Mouse (Mus musculus): Measurements from ENCODE around the gene Polr2i. TPM values are rescaled to one million over a fixed set of nuclear protein-coding genes. Genes with fewer than 3 reads are reported as not detected.
A peak's percentile ranks its signal among the peaks of the same experiment; 100 is the strongest.
"Not testable (repeated sequence)": the region's sequence is repeated elsewhere in the genome, so short reads cannot be mapped to it uniquely, and the experiment has no call there.

The Polr2i gene
- 120 and 126 TPM in 2 replicates for polyA plus RNA-seq (2014; fragmentation: Nextera tagmentation; extraction: Ambion mirVana)

DNA sequence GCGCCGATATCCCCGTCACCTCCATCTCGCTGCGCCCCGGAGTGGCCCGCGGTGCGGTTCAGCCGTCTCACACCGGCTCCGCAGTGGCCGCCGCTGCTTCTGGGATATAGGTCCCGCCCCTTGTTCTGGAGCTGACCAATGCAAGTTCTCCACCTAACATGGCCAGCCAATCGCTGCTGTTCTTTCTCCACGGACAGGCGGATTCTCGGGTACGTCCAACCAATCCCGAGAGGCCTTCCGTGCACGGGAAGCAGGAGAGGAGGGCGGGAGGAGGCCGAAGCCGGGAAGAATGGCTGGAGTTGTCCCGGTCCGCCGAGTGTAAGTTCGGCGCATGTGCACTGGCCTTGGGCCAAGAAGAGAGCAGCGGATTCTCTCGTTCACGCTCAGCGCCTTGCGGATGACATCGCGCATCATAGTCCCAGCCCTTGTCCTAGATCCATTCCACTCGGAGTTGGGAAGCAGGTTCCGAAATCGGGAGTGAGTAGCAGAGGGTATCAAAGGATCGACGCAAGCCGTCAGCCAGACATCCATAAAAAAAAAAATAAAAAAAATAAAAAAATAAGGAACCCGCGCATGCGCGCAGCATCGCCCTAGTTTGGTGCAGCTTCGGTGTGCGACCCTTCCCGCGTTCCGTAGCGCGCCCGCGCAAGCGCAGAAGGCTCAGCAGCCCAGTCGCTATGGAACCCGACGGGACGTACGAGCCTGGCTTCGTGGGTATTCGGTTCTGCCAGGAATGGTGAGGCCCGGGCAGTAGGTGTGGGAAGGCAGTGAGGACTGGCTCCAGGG lies at the start of gene Polr2i, which contains the start of gene Tbcb:
TSS of gene Polr2i (plus strand) at position 280 of the 786 bp plus-strand sequence.
TSS of gene Tbcb (minus strand) at position 604 of the 786 bp plus-strand sequence.
- Histone ChIP-seq H3K36me3 (ENCODE audit: control insufficient read depth, insufficient read depth, low read length) (peaks cover 4% of the 10 kb centered on the region; the same call in 1 of the 2 replicates), H3K27me3 (ENCODE audit: control insufficient read depth, insufficient read depth, low read length) (no peaks in the 10 kb centered on the region), H3K4me3 (ENCODE audit: low read depth, low read length) (peak within 1 kb of the TSS; percentile 85), H3K9me3 (replicated peaks; ENCODE audit: control insufficient read depth, low read length) (no peaks in the 10 kb centered on the region), H3K27ac (ENCODE audit: low read depth, low read length) (peak within 1 kb of the TSS; percentile 86), H3K9ac (ENCODE audit: low read depth, low read length) (peak within 1 kb of the TSS; percentile 86), H3K4me2 (peak within 1 kb of the TSS; percentile 80), H3K4me1 (ENCODE audit: control insufficient read depth, insufficient read depth, low read length) (peaks cover 6% of the 10 kb centered on the region; the same call in 1 of the 2 replicates)
- ATAC-seq (replicated peaks; ENCODE audit: insufficient number of reproducible peaks, low FRiP score, low TSS enrichment): peak; percentile 92
- WGBS (ENCODE audit: insufficient replicate concordance): under 1% methylated on average over 67 of the region's 67 CpGs

- H3K9me3 ChIP-seq (replicated peaks; ENCODE audit: control insufficient read depth, low read length); H3K9ac ChIP-seq (ENCODE audit: low read depth, low read length); H3K4me2 ChIP-seq; H3K27ac ChIP-seq (ENCODE audit: low read depth, low read length); H3K4me3 ChIP-seq (ENCODE audit: low read depth, low read length); H3K27me3 ChIP-seq (ENCODE audit: control insufficient read depth, insufficient read depth, low read length); ATAC-seq (replicated peaks; ENCODE audit: insufficient number of reproducible peaks, low FRiP score, low TSS enrichment): not testable (repeated sequence)
- 66% methylated on average over 6 of the region's 7 CpGs for WGBS (ENCODE audit: insufficient replicate concordance)
- peaks cover 22% of the 10 kb centered on the region for H3K36me3 ChIP-seq (ENCODE audit: control insufficient read depth, insufficient read depth, low read length)
- H3K4me1 ChIP-seq (ENCODE audit: control insufficient read depth, insufficient read depth, low read length): 0 out of 2 replicates have a peak, but pooled peaks cover 15% of the 10 kb centered on the region
Measured at GRCm38 (mm10) chr7:30183189-30183588, 48.6 kb upstream of the Polr2i start.

DNA sequence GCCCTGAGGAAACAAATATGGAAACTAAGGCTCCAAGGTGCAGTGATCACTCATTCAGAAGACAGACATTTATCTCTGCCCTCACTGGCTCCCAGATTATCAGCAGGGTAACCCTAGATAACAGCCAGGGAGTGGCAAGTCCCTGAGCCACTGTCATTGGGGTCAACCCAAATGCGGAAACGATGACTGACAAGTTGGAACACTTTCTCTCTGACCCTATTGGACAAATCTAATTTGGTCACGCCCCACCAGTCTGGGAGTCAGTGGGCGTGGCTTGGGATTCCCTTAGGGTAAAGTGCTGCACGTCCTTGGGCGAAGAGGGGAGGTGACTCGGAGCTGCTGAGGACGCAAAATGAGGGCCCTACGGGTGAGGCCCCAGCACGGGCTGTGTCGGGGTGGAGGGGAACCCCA lies 47.9 kb upstream of the Polr2i start, which contains the start of gene Cox7a1:
TSS of gene Cox7a1 (plus strand) at position 266 of the 411 bp plus-strand sequence.
- Histone ChIP-seq H3K9me3 (replicated peaks; ENCODE audit: control insufficient read depth, low read length) (no peaks in the 10 kb centered on the region), H3K36me3 (ENCODE audit: control insufficient read depth, insufficient read depth, low read length) (peaks cover 24% of the 10 kb centered on the region), H3K4me3 (ENCODE audit: low read depth, low read length) (peak within 1 kb of the TSS; percentile 36), H3K27ac (ENCODE audit: low read depth, low read length) (peak within 1 kb of the TSS; percentile 23), H3K4me2 (peak within 1 kb of the TSS; percentile 64), H3K9ac (ENCODE audit: low read depth, low read length) (peak within 1 kb of the TSS; percentile 73), H3K27me3 (ENCODE audit: control insufficient read depth, insufficient read depth, low read length) (no peaks in the 10 kb centered on the region), H3K4me1 (ENCODE audit: control insufficient read depth, insufficient read depth, low read length) (0 out of 2 replicates have a peak, but pooled peaks cover 15% of the 10 kb centered on the region)
- ATAC-seq (replicated peaks; ENCODE audit: insufficient number of reproducible peaks, low FRiP score, low TSS enrichment): peak; percentile 72
- WGBS (ENCODE audit: insufficient replicate concordance): under 1% methylated on average over 11 of the region's 11 CpGs

GRCm38 (mm10) chr7:30184641-30185348 lies 47.0 kb upstream of the Polr2i start:
- H3K27ac ChIP-seq (ENCODE audit: low read depth, low read length): no peak overlapping the region
- H3K9ac ChIP-seq (ENCODE audit: low read depth, low read length): peak overlapping the region; percentile 73; the same call in 1 of the 2 replicates
- WGBS (ENCODE audit: insufficient replicate concordance): 61% methylated on average over 13 of the region's 13 CpGs
- 0 out of 2 replicates have a peak, but pooled peaks cover 15% of the 10 kb centered on the region for H3K4me1 ChIP-seq (ENCODE audit: control insufficient read depth, insufficient read depth, low read length)
- no peak for ATAC-seq (replicated peaks; ENCODE audit: insufficient number of reproducible peaks, low FRiP score, low TSS enrichment)
- H3K36me3 ChIP-seq (ENCODE audit: control insufficient read depth, insufficient read depth, low read length): peaks cover 28% of the 10 kb centered on the region
- no peaks in the 10 kb centered on the region for H3K27me3 ChIP-seq (ENCODE audit: control insufficient read depth, insufficient read depth, low read length)
- no peaks in the 10 kb centered on the region for H3K9me3 ChIP-seq (replicated peaks; ENCODE audit: control insufficient read depth, low read length)
- H3K4me3 ChIP-seq (ENCODE audit: low read depth, low read length): peak overlapping the region; percentile 36
- peak overlapping the region; percentile 64 for H3K4me2 ChIP-seq

GRCm38 (mm10) chr7:30188344-30189115 lies 43.2 kb upstream of the Polr2i start:
- Histone ChIP-seq H3K27ac (ENCODE audit: low read depth, low read length) (no peak overlapping the region), H3K4me3 (ENCODE audit: low read depth, low read length) (no peak overlapping the region), H3K4me2 (no peak overlapping the region), H3K4me1 (ENCODE audit: control insufficient read depth, insufficient read depth, low read length) (peaks cover 21% of the 10 kb centered on the region), H3K36me3 (ENCODE audit: control insufficient read depth, insufficient read depth, low read length) (peaks cover 41% of the 10 kb centered on the region), H3K9ac (ENCODE audit: low read depth, low read length) (no peak overlapping the region), H3K9me3 (replicated peaks; ENCODE audit: control insufficient read depth, low read length) (no peaks in the 10 kb centered on the region), H3K27me3 (ENCODE audit: control insufficient read depth, insufficient read depth, low read length) (no peaks in the 10 kb centered on the region)
- WGBS (ENCODE audit: insufficient replicate concordance): 78% methylated on average over 12 of the region's 12 CpGs
- ATAC-seq (replicated peaks; ENCODE audit: insufficient number of reproducible peaks, low FRiP score, low TSS enrichment): no peak

DNA sequence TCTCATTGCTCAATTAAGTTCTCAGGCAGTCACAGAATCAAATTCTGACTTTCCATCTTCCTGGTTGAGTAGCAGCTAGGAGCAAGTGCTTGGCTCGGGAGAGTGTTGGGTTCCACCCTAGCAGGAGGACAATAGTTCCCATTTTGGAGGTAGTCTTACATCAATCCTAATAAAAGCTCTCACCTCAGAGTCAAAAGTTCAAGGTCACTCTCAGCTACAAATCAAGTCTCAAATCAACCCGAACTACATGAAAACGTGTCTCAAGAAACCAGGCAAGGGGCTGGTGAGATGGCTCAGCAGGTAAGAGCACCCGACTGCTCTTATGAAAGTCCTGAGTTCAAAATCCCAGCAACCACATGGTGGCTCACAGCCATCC lies 42.6 kb upstream of the Polr2i start:
- no peak overlapping the region for H3K4me2 ChIP-seq
- peaks cover 41% of the 10 kb centered on the region for H3K36me3 ChIP-seq (ENCODE audit: control insufficient read depth, insufficient read depth, low read length)
- no peak for ATAC-seq (replicated peaks; ENCODE audit: insufficient number of reproducible peaks, low FRiP score, low TSS enrichment)
- no peak overlapping the region for H3K9ac ChIP-seq (ENCODE audit: low read depth, low read length)
- WGBS (ENCODE audit: insufficient replicate concordance): 80% methylated on average over 4 of the region's 4 CpGs
- H3K9me3 ChIP-seq (replicated peaks; ENCODE audit: control insufficient read depth, low read length): no peaks in the 10 kb centered on the region
- H3K27me3 ChIP-seq (ENCODE audit: control insufficient read depth, insufficient read depth, low read length): no peaks in the 10 kb centered on the region
- H3K4me3 ChIP-seq (ENCODE audit: low read depth, low read length): no peak overlapping the region
- peaks cover 18% of the 10 kb centered on the region for H3K4me1 ChIP-seq (ENCODE audit: control insufficient read depth, insufficient read depth, low read length)
- H3K27ac ChIP-seq (ENCODE audit: low read depth, low read length): no peak overlapping the region

GRCm38 (mm10) chr7:30192088-30192487 lies 39.7 kb upstream of the Polr2i start:
- ATAC-seq (replicated peaks; ENCODE audit: insufficient number of reproducible peaks, low FRiP score, low TSS enrichment): no peak
- Histone ChIP-seq H3K9ac (ENCODE audit: low read depth, low read length) (no peak overlapping the region), H3K4me1 (ENCODE audit: control insufficient read depth, insufficient read depth, low read length) (peaks cover 11% of the 10 kb centered on the region), H3K36me3 (ENCODE audit: control insufficient read depth, insufficient read depth, low read length) (peaks cover 32% of the 10 kb centered on the region), H3K4me2 (no peak overlapping the region), H3K27ac (ENCODE audit: low read depth, low read length) (no peak overlapping the region), H3K27me3 (ENCODE audit: control insufficient read depth, insufficient read depth, low read length) (no peaks in the 10 kb centered on the region), H3K4me3 (ENCODE audit: low read depth, low read length) (no peak overlapping the region), H3K9me3 (replicated peaks; ENCODE audit: control insufficient read depth, low read length) (no peaks in the 10 kb centered on the region)
- 85% methylated on average over 12 of the region's 12 CpGs for WGBS (ENCODE audit: insufficient replicate concordance)

- H3K4me3 ChIP-seq (ENCODE audit: low read depth, low read length): peak overlapping the region; percentile 85
- peak overlapping the region; percentile 73 for H3K4me2 ChIP-seq
- no peak for ATAC-seq (replicated peaks; ENCODE audit: insufficient number of reproducible peaks, low FRiP score, low TSS enrichment)
- no peaks in the 10 kb centered on the region for H3K27me3 ChIP-seq (ENCODE audit: control insufficient read depth, insufficient read depth, low read length)
- H3K27ac ChIP-seq (ENCODE audit: low read depth, low read length): no peak overlapping the region
- WGBS (ENCODE audit: insufficient replicate concordance): 25% methylated on average over 8 of the region's 9 CpGs
- no peaks in the 10 kb centered on the region for H3K9me3 ChIP-seq (replicated peaks; ENCODE audit: control insufficient read depth, low read length)
- H3K36me3 ChIP-seq (ENCODE audit: control insufficient read depth, insufficient read depth, low read length): peaks cover 25% of the 10 kb centered on the region
- H3K4me1 ChIP-seq (ENCODE audit: control insufficient read depth, insufficient read depth, low read length): peaks cover 13% of the 10 kb centered on the region
- H3K9ac ChIP-seq (ENCODE audit: low read depth, low read length): peak overlapping the region; percentile 91
Measured at GRCm38 (mm10) chr7:30193013-30193412, 38.7 kb upstream of the Polr2i start.
